Mouse (Mus musculus): Measurements from ENCODE around the gene Vps13d. TPM values are rescaled to one million over a fixed set of nuclear protein-coding genes. Genes with fewer than 3 reads are reported as not detected.
A peak's percentile ranks its signal among the peaks of the same experiment; 100 is the strongest.

Gene Vps13d
- polyA plus RNA-seq (2015; fragmentation: Nextera tagmentation; extraction: Ambion mirVana), result 9.2 and 9.4 TPM in 2 replicates

DNA sequence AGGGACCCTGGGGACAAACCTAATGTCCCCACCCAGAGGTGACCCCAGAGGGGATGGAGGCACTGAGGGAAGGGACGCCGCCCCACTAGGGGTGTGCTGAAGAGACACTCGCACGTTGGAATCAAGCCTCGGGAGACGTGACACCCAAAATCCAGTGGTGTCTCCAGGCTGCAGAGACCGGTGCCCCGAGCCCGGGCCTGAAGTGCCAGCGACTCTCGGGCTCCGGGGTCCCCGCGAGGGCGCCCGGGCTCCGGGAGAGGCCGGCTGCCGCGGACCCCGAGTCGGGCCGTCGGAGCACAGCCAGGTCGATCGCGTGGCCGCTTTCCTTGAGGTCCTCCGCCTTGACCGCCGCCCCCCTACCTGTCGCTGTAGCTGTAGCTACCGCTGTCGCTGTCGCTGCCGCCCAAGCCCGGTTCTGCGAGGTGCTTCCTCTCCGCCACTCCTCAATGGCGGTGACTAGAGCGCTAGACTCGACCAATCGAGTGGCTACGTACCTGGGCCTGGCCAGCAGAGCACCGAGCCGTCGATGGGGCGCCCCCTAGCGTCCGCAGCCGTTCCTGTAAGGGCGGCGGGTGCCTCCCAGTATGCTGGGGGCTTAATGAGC is at the start of gene Vps13d:
Gene Vps13d, minus strand, starts transcription at position 447 of the 604 bp plus-strand sequence.
- Histone ChIP-seq H3K27me3 (replicated peaks; ENCODE audit: control insufficient read depth, insufficient read depth, low read length) (no peaks in the 10 kb centered on the region), H3K27ac (ENCODE audit: low read length) (peak within 1 kb of the TSS; percentile 75), H3K36me3 (ENCODE audit: control insufficient read depth, insufficient read depth) (0 out of 2 replicates have a peak, but pooled peaks cover 2% of the 10 kb centered on the region), H3K9ac (replicated peaks; ENCODE audit: low read depth, low read length) (peak within 1 kb of the TSS; percentile 94), H3K4me1 (replicated peaks; ENCODE audit: control insufficient read depth, insufficient read depth, low read length) (peaks cover 17% of the 10 kb centered on the region), H3K4me3 (replicated peaks; ENCODE audit: low read length) (peak within 1 kb of the TSS; percentile 98), H3K4me2 (ENCODE audit: low read length) (peak within 1 kb of the TSS; percentile 92), H3K9me3 (ENCODE audit: control insufficient read depth, low read length) (no peaks in the 10 kb centered on the region)
- whole genome bisulfite sequencing, result under 1% methylated on average over 45 of the region's 53 CpGs
- ATAC-seq, result peak; percentile 96

- H3K36me3 ChIP-seq (ENCODE audit: control insufficient read depth, insufficient read depth), result no peaks in the 10 kb centered on the region
- H3K9ac ChIP-seq (replicated peaks; ENCODE audit: low read depth, low read length), result no peak overlapping the region
- no peak for ATAC-seq
- H3K9me3 ChIP-seq (ENCODE audit: control insufficient read depth, low read length), result no peaks in the 10 kb centered on the region
- H3K27ac ChIP-seq (ENCODE audit: low read length), result no peak overlapping the region
- peaks cover 5% of the 10 kb centered on the region; the same call in 1 of the 2 replicates for H3K4me1 ChIP-seq (replicated peaks; ENCODE audit: control insufficient read depth, insufficient read depth, low read length)
- H3K27me3 ChIP-seq (replicated peaks; ENCODE audit: control insufficient read depth, insufficient read depth, low read length), result peaks cover 12% of the 10 kb centered on the region; the same call in 1 of the 2 replicates
- 70% methylated on average over 1 of the region's 1 CpGs for WGBS
- H3K4me2 ChIP-seq (ENCODE audit: low read length), result no peak overlapping the region
- H3K4me3 ChIP-seq (replicated peaks; ENCODE audit: low read length), result no peak overlapping the region
These were observed 48.0 kb upstream of the Vps13d start for GRCm38 (mm10) chr4:145242719-145243350.

DNA sequence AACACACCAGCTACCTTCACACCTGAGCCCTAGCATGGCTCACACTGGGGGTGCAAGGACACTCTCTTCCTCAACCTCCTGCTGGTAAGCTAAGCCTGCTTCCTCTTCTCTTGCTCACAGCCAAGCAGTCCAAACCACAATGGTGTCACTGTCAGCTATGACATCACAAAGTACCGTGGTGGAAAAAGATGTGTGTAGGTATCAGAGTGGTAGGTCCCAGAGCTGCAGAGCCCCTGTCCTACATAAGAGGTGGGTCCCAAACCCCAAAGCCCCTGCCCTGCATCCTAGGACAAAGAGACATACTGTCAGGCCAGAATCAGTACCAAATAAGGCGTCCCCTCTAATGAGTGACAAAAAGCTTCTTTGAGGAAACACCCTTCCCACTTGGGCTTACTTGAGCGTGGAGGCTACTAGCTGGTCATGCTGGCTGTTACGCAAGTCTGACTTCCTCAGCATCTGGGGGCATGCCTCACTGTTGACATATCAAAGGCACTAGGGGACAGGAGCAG is 46.0 kb upstream of the Vps13d start:
- no peak overlapping the region for H3K4me2 ChIP-seq (ENCODE audit: low read length)
- no peaks in the 10 kb centered on the region for H3K9me3 ChIP-seq (ENCODE audit: control insufficient read depth, low read length)
- H3K9ac ChIP-seq (replicated peaks; ENCODE audit: low read depth, low read length), result no peak overlapping the region
- H3K4me3 ChIP-seq (replicated peaks; ENCODE audit: low read length), result no peak overlapping the region
- no peaks in the 10 kb centered on the region for H3K36me3 ChIP-seq (ENCODE audit: control insufficient read depth, insufficient read depth)
- 85% methylated on average over 4 of the region's 4 CpGs for WGBS
- H3K27ac ChIP-seq (ENCODE audit: low read length), result no peak overlapping the region
- H3K4me1 ChIP-seq (replicated peaks; ENCODE audit: control insufficient read depth, insufficient read depth, low read length), result no peaks in the 10 kb centered on the region
- peaks cover 4% of the 10 kb centered on the region; the same call in 1 of the 2 replicates for H3K27me3 ChIP-seq (replicated peaks; ENCODE audit: control insufficient read depth, insufficient read depth, low read length)
- ATAC-seq, result no peak

DNA sequence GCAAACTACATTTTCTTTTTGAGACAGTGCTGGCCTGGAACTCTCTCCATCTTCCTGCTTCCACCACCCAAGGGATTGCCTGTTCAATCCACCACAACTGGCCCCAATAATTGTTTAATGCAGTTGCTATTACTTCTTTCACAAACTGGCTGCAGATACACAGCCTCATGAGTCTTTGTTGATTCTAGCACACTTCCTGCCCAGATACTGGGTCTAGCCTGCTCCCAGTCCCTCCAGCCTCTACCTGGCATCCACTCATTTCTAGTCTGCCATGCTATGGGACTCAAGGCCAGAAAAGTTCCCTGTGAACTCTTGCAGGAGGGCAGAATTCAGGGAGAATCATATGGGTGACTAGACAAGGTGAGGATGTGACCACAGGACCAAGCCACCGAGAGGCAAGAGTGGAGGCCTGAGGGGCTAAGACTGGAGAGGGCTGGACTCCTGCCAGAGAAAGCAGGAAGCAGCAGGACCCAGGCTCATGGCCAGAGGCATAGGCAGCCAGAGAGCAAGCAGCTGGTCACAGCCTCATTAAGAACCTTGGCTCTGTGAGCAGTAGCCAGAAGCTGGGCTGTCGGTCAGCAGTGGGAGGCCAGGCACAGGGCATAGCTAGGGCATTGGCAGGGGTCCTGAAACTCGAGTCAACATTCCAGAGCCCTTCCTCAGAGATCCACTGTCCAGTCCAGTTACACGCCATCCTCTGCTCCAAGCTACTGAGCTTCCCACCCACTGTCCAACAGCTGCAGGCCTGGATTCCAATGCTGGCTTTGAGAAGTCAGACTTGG is 44.4 kb upstream of the Vps13d start:
- no peaks in the 10 kb centered on the region for H3K4me1 ChIP-seq (replicated peaks; ENCODE audit: control insufficient read depth, insufficient read depth, low read length)
- no peak for ATAC-seq
- no peak overlapping the region for H3K4me3 ChIP-seq (replicated peaks; ENCODE audit: low read length)
- no peaks in the 10 kb centered on the region for H3K27me3 ChIP-seq (replicated peaks; ENCODE audit: control insufficient read depth, insufficient read depth, low read length)
- H3K36me3 ChIP-seq (ENCODE audit: control insufficient read depth, insufficient read depth), result no peaks in the 10 kb centered on the region
- no peak overlapping the region for H3K9ac ChIP-seq (replicated peaks; ENCODE audit: low read depth, low read length)
- no peak overlapping the region for H3K4me2 ChIP-seq (ENCODE audit: low read length)
- no peaks in the 10 kb centered on the region for H3K9me3 ChIP-seq (ENCODE audit: control insufficient read depth, low read length)
- 41% methylated on average over 4 of the region's 4 CpGs for WGBS
- no peak overlapping the region for H3K27ac ChIP-seq (ENCODE audit: low read length)

DNA sequence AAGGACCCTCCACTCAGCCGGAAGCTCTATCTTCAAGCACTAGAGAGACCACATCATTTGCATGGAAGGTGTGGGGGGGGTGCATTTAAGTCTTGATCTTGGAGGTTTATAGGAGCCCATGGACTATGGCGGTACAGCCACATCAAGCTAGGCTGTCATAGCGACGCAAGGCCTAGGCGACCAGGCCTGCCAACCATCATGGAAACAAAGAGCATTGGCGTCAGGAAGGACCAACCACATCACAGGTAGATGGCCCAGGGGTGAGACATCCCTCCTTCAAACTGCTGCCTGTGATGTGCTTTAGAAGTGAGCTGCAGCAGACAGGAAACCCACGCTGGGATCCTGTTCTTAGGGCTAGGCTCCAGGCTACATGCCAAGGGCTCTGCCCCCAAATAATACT is 41.2 kb upstream of the Vps13d start:
- Histone ChIP-seq H3K4me1 (replicated peaks; ENCODE audit: control insufficient read depth, insufficient read depth, low read length) (no peaks in the 10 kb centered on the region), H3K27ac (ENCODE audit: low read length) (no peak overlapping the region), H3K9me3 (ENCODE audit: control insufficient read depth, low read length) (no peaks in the 10 kb centered on the region), H3K9ac (replicated peaks; ENCODE audit: low read depth, low read length) (no peak overlapping the region), H3K27me3 (replicated peaks; ENCODE audit: control insufficient read depth, insufficient read depth, low read length) (no peaks in the 10 kb centered on the region), H3K4me3 (replicated peaks; ENCODE audit: low read length) (no peak overlapping the region), H3K4me2 (ENCODE audit: low read length) (no peak overlapping the region), H3K36me3 (ENCODE audit: control insufficient read depth, insufficient read depth) (no peaks in the 10 kb centered on the region)
- no peak for ATAC-seq
- 92% methylated on average over 7 of the region's 7 CpGs for WGBS

DNA sequence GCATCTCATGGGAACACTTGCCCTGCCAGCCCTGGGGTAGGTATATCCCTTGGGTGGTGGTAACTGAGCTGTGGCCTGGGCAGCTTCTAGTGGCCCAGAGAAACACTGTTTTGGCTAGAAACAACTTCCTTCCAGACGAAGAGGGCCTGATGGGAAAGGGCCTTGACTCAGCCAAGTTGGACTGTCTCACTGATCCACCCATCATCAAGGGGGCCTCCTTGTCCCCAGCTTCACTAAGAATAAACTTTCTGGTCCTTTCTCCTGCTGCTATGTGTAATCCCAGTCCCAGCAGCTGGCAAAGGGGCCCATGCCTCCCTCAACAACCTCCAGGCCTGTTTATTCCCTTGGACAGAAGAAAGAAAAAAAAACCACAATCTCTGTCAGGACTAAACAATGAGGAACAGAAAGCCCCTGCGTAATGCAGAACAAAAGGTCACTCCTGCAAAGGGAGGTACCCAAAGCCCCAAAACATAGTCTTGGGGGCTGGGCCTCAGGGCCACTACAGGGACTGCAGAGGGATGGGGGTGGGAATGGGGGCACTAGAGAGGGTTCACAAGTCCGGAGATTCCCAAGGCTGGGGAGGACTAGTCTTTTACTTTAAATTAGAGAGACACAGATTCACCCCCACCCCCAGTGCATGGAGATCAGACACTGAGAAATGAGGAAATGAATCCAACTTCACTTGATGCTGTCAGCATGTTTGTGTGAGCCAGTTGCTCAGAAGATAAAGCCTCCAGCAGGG is 38.9 kb upstream of the Vps13d start:
- Histone ChIP-seq H3K27me3 (replicated peaks; ENCODE audit: control insufficient read depth, insufficient read depth, low read length) (no peaks in the 10 kb centered on the region), H3K4me2 (ENCODE audit: low read length) (no peak overlapping the region), H3K36me3 (ENCODE audit: control insufficient read depth, insufficient read depth) (no peaks in the 10 kb centered on the region), H3K9me3 (ENCODE audit: control insufficient read depth, low read length) (no peaks in the 10 kb centered on the region), H3K27ac (ENCODE audit: low read length) (no peak overlapping the region), H3K4me1 (replicated peaks; ENCODE audit: control insufficient read depth, insufficient read depth, low read length) (no peaks in the 10 kb centered on the region), H3K4me3 (replicated peaks; ENCODE audit: low read length) (no peak overlapping the region), H3K9ac (replicated peaks; ENCODE audit: low read depth, low read length) (no peak overlapping the region)
- WGBS, result 14% methylated on average over 3 of the region's 3 CpGs
- ATAC-seq, result no peak

DNA sequence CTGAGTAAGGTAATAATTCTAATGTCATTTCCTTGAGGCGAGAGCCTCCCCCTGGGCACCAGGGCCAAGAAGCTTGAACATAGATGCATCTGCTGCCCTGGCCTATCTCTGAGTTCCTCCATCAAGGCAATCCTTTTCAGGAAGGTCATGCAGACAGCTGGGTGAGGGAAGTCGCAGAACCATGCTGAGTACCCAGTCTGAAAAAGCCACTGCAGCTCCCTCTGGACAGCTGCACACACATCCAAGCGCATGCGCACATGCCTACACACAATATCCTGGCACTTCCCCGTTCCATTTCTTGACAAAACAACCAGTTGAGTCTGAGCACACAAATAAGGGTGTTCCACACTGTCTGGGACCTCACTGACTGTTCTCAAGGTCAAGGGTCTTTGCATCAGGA is 36.9 kb upstream of the Vps13d start:
- H3K4me3 ChIP-seq (replicated peaks; ENCODE audit: low read length), result no peak overlapping the region
- H3K9me3 ChIP-seq (ENCODE audit: control insufficient read depth, low read length), result no peaks in the 10 kb centered on the region
- H3K4me2 ChIP-seq (ENCODE audit: low read length), result no peak overlapping the region
- no peak overlapping the region for H3K27ac ChIP-seq (ENCODE audit: low read length)
- H3K27me3 ChIP-seq (replicated peaks; ENCODE audit: control insufficient read depth, insufficient read depth, low read length), result no peaks in the 10 kb centered on the region
- no peaks in the 10 kb centered on the region for H3K36me3 ChIP-seq (ENCODE audit: control insufficient read depth, insufficient read depth)
- 90% methylated on average over 5 of the region's 5 CpGs for WGBS
- H3K4me1 ChIP-seq (replicated peaks; ENCODE audit: control insufficient read depth, insufficient read depth, low read length), result no peaks in the 10 kb centered on the region
- ATAC-seq, result no peak
- no peak overlapping the region for H3K9ac ChIP-seq (replicated peaks; ENCODE audit: low read depth, low read length)

GRCm38 (mm10) chr4:145230647-145231046 is 35.8 kb upstream of the Vps13d start:
- H3K9me3 ChIP-seq (ENCODE audit: control insufficient read depth, low read length), result no peaks in the 10 kb centered on the region
- 92% methylated on average over 2 of the region's 2 CpGs for WGBS

More at GRCm38 (mm10) chr4:145230647-145231046, 35.8 kb upstream of the Vps13d start:
- Histone ChIP-seq H3K36me3 (ENCODE audit: control insufficient read depth, insufficient read depth) (no peaks in the 10 kb centered on the region), H3K27ac (ENCODE audit: low read length) (no peak overlapping the region), H3K4me2 (ENCODE audit: low read length) (no peak overlapping the region), H3K4me1 (replicated peaks; ENCODE audit: control insufficient read depth, insufficient read depth, low read length) (no peaks in the 10 kb centered on the region), H3K9ac (replicated peaks; ENCODE audit: low read depth, low read length) (no peak overlapping the region), H3K27me3 (replicated peaks; ENCODE audit: control insufficient read depth, insufficient read depth, low read length) (no peaks in the 10 kb centered on the region), H3K4me3 (replicated peaks; ENCODE audit: low read length) (no peak overlapping the region)
- no peak for ATAC-seq

All from forebrain, embryonic 16.5 days (tissue).